Mouse (Mus musculus): ENCODE results near the gene B3gnt2. TPM values are rescaled to one million over a fixed set of nuclear protein-coding genes. Genes with fewer than 3 reads are reported as not detected.

The B3gnt2 gene
- polyA plus RNA-seq, 1 experiment from 2014 or later, result 25.5 TPM

GRCm38 (mm10) chr11:22815877-22816276, 44.9 kb downstream of the B3gnt2 start:
- DNase-seq (ENCODE audit: low spot score), result peak; percentile 84

GRCm38 (mm10) chr11:22815143-22815542, 45.6 kb downstream of the B3gnt2 start:
- no peak for DNase-seq (ENCODE audit: low spot score)

- peak; percentile 45 for DNase-seq (ENCODE audit: low spot score)
These were observed 46.6 kb downstream of the B3gnt2 start for GRCm38 (mm10) chr11:22813921-22814704.

GRCm38 (mm10) chr11:22813427-22813826, 47.3 kb downstream of the B3gnt2 start:
- DNase-seq (ENCODE audit: low spot score), result peak; percentile 51

- no peak for DNase-seq (ENCODE audit: low spot score)
These were observed 49.3 kb downstream of the B3gnt2 start for GRCm38 (mm10) chr11:22811413-22811812.

- peak; percentile 47 for DNase-seq (ENCODE audit: low spot score)
These were observed 51.2 kb downstream of the B3gnt2 start for GRCm38 (mm10) chr11:22809465-22810096.

GRCm38 (mm10) chr11:22808040-22808439, 52.7 kb downstream of the B3gnt2 start:
- no peak for DNase-seq (ENCODE audit: low spot score)

GRCm38 (mm10) chr11:22805171-22805570, 55.6 kb downstream of the B3gnt2 start:
- no peak for DNase-seq (ENCODE audit: low spot score)

- peak; percentile 56 for DNase-seq (ENCODE audit: low spot score)
These were observed 60.8 kb downstream of the B3gnt2 start for GRCm38 (mm10) chr11:22799987-22800424.

GRCm38 (mm10) chr11:22798916-22799315, 61.8 kb downstream of the B3gnt2 start:
- DNase-seq (ENCODE audit: low spot score), result no peak

GRCm38 (mm10) chr11:22794734-22795133, 66.0 kb downstream of the B3gnt2 start:
- no peak for DNase-seq (ENCODE audit: low spot score)

GRCm38 (mm10) chr11:22793881-22794203, 66.9 kb downstream of the B3gnt2 start:
- no peak for DNase-seq (ENCODE audit: low spot score)

GRCm38 (mm10) chr11:22793176-22793880, 67.4 kb downstream of the B3gnt2 start:
- no peak for DNase-seq (ENCODE audit: low spot score)

- DNase-seq (ENCODE audit: low spot score), result no peak
These were observed 68.6 kb downstream of the B3gnt2 start for GRCm38 (mm10) chr11:22792149-22792548.

- no peak for DNase-seq (ENCODE audit: low spot score)
These were observed 69.0 kb downstream of the B3gnt2 start for GRCm38 (mm10) chr11:22791726-22792125.

GRCm38 (mm10) chr11:22787833-22788232, 72.9 kb downstream of the B3gnt2 start:
- no peak for DNase-seq (ENCODE audit: low spot score)

GRCm38 (mm10) chr11:22784477-22784876, 76.3 kb downstream of the B3gnt2 start:
- no peak for DNase-seq (ENCODE audit: low spot score)

- DNase-seq (ENCODE audit: low spot score), result peak; percentile 89
These were observed 78.0 kb downstream of the B3gnt2 start for GRCm38 (mm10) chr11:22782705-22783124.

- DNase-seq (ENCODE audit: low spot score), result no peak
These were observed 79.6 kb downstream of the B3gnt2 start for GRCm38 (mm10) chr11:22781190-22781589.

- DNase-seq (ENCODE audit: low spot score), result no peak
These were observed 80.0 kb downstream of the B3gnt2 start for GRCm38 (mm10) chr11:22780761-22781160.

- DNase-seq (ENCODE audit: low spot score), result peak; percentile 38
These were observed 80.8 kb downstream of the B3gnt2 start for GRCm38 (mm10) chr11:22779821-22780551.
